Mouse (Mus musculus) forebrain, embryonic 13.5 days (tissue): Measurements from ENCODE around the gene Pdzk1. TPM values are rescaled to one million over a fixed set of nuclear protein-coding genes. Genes with fewer than 3 reads are reported as not detected.
A peak's percentile ranks its signal among the peaks of the same experiment; 100 is the strongest.

Experiments used
- ATAC-seq: fragments of 200-750 bp; cut with Nextera tagmentation; 2 replicates; pipeline ENCODE4 v1.8.0; 2017
- H3K27ac ChIP-seq: fragments of 300-500 bp; sonication (generic); 2 replicates; pipeline ENCODE4 v1.5.1; 2015; ENCODE audit warnings: inconsistent platforms, mild to moderate bottlenecking, moderate library complexity
- H3K27me3 ChIP-seq: fragments of 300-500 bp; sonication (generic); 2 replicates; pipeline ENCODE4 v1.6.1; 2015; ENCODE audit warnings: mild to moderate bottlenecking, inconsistent platforms
- H3K36me3 ChIP-seq: fragments of 300-500 bp; sonication (generic); 2 replicates; pipeline ENCODE4 v1.6.1; 2015; ENCODE audit warnings: mild to moderate bottlenecking, inconsistent platforms; ENCODE audit not compliant: poor library complexity, severe bottlenecking
- H3K4me1 ChIP-seq: fragments of 300-500 bp; sonication (generic); 2 replicates; pipeline ENCODE4 v1.6.1; 2015; ENCODE audit warnings: inconsistent platforms
- H3K4me2 ChIP-seq: fragments of 300-500 bp; sonication (generic); 2 replicates; pipeline ENCODE4 v1.6.1; 2015; ENCODE audit warnings: inconsistent platforms, mild to moderate bottlenecking, moderate library complexity
- H3K4me3 ChIP-seq: fragments of 300-500 bp; sonication (generic); 2 replicates; pipeline ENCODE4 v1.5.1; 2015; ENCODE audit warnings: mild to moderate bottlenecking, inconsistent platforms
- H3K9ac ChIP-seq: fragments of 300-500 bp; sonication (generic); 2 replicates; pipeline ENCODE4 v1.6.1; 2015; ENCODE audit warnings: mild to moderate bottlenecking, inconsistent platforms
- H3K9me3 ChIP-seq: fragments of 300-500 bp; sonication (generic); replicated peaks from 2 replicates; pipeline ENCODE4 v1.6.1; 2016; ENCODE audit warnings: inconsistent platforms
- WGBS: fragments of 180-500 bp; shearing (Covaris S2); methylation state at CpG from one replicate; pipeline ENCODE4 v1.1.7; 2015; 5-methylcytosine and 5-hydroxymethylcytosine counted together
- polyA plus RNA-seq: library from polyadenylated mRNA; unstranded; fragments of >200 nt; fragmentation: Nextera tagmentation; extraction: Ambion mirVana; gene quantifications from 2 replicates; pipeline ENCODE4 v1.2.1, GENCODE M21; 2015

Pdzk1 gene
- 0.15 TPM in 1 of 2 replicates, not detected in the other for polyA plus RNA-seq

DNA sequence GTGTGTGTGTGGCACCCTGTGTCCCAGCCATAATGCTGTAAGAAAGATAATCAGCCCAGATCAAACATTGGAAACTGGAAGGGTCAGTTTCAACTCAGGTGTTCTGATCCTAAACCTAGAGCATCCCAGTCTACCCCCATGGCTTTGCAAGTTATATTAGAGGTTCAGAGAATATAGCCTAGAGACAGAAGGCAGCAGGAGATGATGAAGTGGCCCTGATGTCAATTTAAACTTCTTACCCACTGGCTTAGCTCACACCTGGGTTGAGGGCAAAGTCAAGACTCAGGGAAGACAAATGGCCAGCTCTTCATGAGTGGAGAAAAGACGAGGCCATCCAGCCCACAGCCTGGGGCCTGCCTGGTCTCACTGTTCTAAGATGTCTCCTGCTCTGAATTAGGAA is at the start of gene Pdzk1, which contains the start of gene Cd160:
Gene Pdzk1, plus strand, starts transcription at position 301 of the 400 bp plus-strand sequence.
Gene Cd160, minus strand, starts transcription at position 368 of the 400 bp plus-strand sequence.
- Histone ChIP-seq H3K9ac (no peak within 1 kb of the TSS; the same call in 1 of the 2 replicates), H3K27me3 (no peaks in the 10 kb centered on the region), H3K9me3 (no peaks in the 10 kb centered on the region), H3K4me1 (peaks cover 11% of the 10 kb centered on the region), H3K4me3 (no peak within 1 kb of the TSS), H3K27ac (no peak within 1 kb of the TSS), H3K36me3 (no peaks in the 10 kb centered on the region), H3K4me2 (peak within 1 kb of the TSS; percentile 32)
- no peak for ATAC-seq
- WGBS, result 80% methylated on average over 1 of the region's 1 CpGs

DNA sequence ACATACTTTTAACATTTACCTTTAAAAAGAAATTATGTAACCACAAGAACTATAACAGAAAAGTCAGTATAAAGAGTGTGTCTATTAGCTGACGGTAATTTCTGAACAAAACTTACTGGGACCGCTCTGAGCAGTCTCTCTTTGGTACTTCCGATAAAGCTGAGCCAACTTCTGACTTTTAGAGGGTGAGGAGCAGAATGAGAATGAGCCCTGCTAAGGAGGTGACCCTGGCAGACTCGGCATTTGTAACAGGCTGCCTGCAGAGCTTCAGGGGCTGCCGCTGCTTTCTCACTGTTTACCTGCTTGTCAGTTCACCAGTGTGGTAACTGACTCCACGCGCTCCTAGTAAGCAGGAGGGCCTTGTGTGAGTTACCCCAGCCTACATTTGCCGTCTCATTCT is 46.8 kb upstream of the Pdzk1 start:
- WGBS, result 78% methylated on average over 8 of the region's 8 CpGs
- Histone ChIP-seq H3K27ac (no peak overlapping the region; the same call in 1 of the 2 replicates), H3K4me2 (no peak overlapping the region), H3K4me3 (no peak overlapping the region), H3K9ac (no peak overlapping the region), H3K9me3 (no peaks in the 10 kb centered on the region), H3K4me1 (no peaks in the 10 kb centered on the region), H3K27me3 (no peaks in the 10 kb centered on the region), H3K36me3 (peaks cover 32% of the 10 kb centered on the region)
- no peak for ATAC-seq

DNA sequence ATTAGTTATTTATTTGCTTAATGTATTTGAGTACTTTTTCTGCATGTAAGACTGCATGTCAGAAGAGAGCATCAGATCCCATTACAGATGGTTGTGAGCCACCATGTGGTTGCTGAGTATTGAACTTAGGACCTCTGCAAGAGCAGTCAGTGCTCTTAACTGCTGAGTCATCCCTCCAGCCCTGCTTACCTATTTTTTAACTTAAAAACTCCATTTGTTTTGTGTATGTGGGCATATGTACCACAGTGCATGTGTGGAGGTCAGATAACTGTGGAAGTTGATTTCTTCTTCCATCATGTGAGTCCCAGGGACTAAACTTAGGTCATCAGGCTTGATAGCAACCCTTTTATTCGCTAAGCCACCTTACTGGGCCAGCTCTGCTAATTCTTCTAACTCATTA is 41.3 kb upstream of the Pdzk1 start:
- H3K27ac ChIP-seq, result no peak overlapping the region
- no peaks in the 10 kb centered on the region for H3K4me1 ChIP-seq
- no peak overlapping the region for H3K9ac ChIP-seq
- no peaks in the 10 kb centered on the region for H3K27me3 ChIP-seq
- H3K4me3 ChIP-seq, result no peak overlapping the region
- no peak overlapping the region for H3K4me2 ChIP-seq
- no peak for ATAC-seq
- H3K36me3 ChIP-seq, result peaks cover 62% of the 10 kb centered on the region
- 90% methylated on average over 1 of the region's 1 CpGs for WGBS
- H3K9me3 ChIP-seq, result no peaks in the 10 kb centered on the region

DNA sequence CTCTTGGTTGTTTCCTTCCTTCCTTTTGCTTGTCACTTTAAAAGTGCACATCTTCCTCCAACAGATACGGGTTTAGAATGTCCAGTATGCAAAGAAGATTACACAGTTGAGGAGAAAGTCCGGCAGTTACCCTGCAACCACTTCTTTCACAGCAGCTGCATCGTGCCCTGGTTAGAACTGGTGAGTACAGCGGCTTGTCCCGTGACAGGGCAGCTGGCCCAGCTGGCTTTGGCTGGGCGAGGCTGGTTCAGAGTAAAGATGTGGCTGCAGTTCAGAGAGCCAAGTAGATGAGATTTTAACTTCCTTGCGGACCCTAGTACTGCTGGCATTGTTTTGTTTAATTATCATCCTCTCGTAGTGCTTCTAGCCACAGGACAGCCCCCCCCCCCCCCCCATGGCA is 40.6 kb upstream of the Pdzk1 start:
- peaks cover 62% of the 10 kb centered on the region for H3K36me3 ChIP-seq
- WGBS, result 91% methylated on average over 8 of the region's 8 CpGs

DNA sequence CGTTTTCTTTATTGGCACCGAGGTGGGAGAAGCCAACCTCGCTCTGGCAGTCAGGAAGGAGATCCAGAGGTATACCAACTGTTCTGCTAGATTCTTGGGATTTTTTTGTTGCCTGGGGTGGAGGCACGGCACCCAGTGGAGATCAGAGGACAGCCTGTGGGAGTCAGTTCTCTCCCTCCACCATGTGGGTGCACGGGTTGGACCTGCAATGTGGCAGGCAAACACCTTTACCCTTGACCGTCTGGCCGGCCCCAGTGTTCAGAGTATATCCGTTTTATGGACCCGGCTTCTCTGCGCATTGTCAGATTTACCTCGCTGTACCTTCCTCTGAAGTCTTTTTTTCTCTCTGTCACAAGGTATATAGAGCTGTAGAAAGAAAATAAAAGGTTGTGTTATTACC is 28.8 kb upstream of the Pdzk1 start:
- no peaks in the 10 kb centered on the region for H3K9me3 ChIP-seq
- H3K4me1 ChIP-seq, result no peaks in the 10 kb centered on the region
- H3K4me2 ChIP-seq, result no peak overlapping the region
- no peak overlapping the region for H3K9ac ChIP-seq
- ATAC-seq, result no peak
- no peak overlapping the region for H3K27ac ChIP-seq
- no peaks in the 10 kb centered on the region for H3K27me3 ChIP-seq
- peaks cover 7% of the 10 kb centered on the region for H3K36me3 ChIP-seq
- H3K4me3 ChIP-seq, result no peak overlapping the region
- 90% methylated on average over 11 of the region's 11 CpGs for WGBS

More for the DNA sequence above, 40.6 kb upstream of the Pdzk1 start:
- Histone ChIP-seq H3K27ac (no peak overlapping the region), H3K4me2 (no peak overlapping the region), H3K9me3 (no peaks in the 10 kb centered on the region), H3K27me3 (no peaks in the 10 kb centered on the region), H3K9ac (no peak overlapping the region), H3K4me1 (no peaks in the 10 kb centered on the region), H3K4me3 (no peak overlapping the region)
- ATAC-seq, result no peak

DNA sequence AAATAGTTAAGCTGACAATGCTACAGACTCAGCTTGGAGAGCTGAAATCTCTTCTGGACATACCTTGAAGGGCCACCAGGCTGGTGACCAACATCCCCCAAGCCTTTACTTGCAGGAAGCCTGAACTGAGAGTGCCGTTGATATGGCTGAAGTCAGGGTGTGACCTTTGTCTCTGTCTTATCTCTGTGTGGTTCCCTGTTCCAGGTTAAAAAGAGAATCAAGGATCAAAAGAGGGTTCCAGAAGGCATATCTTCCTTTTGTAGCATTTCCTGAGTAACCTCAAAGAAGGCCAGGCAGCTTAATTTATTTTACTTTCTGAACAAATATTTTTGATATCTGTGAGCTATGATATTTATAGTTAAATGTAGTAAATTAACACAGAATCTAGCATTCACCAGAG is 26.9 kb upstream of the Pdzk1 start:
- no peaks in the 10 kb centered on the region for H3K4me1 ChIP-seq
- H3K36me3 ChIP-seq, result peaks cover 8% of the 10 kb centered on the region; the same call in 1 of the 2 replicates
- no peak overlapping the region for H3K4me2 ChIP-seq
- no peak overlapping the region for H3K27ac ChIP-seq
- WGBS, result 90% methylated on average over 1 of the region's 1 CpGs
- H3K27me3 ChIP-seq, result no peaks in the 10 kb centered on the region
- H3K4me3 ChIP-seq, result no peak overlapping the region
- H3K9ac ChIP-seq, result no peak overlapping the region
- no peak for ATAC-seq
- no peaks in the 10 kb centered on the region for H3K9me3 ChIP-seq

DNA sequence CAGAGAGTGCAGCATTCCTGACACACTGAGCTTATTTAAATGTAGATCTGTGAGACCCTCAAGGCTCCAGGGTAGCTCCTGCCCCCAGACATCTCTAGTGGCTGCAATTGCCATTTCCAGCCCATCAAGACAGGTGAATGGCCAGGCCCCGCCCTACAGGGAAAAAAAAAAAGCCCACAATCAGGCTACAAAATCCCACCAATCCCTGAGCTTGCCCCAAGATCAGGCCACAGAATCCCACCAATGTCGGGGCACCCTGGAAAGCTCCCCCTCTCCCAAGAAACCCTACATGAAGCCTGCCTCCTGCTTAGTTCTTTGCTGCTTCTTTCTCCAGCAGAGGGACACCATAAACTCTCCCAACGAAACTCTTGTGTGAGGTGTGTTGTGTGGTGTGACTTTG is 20.9 kb upstream of the Pdzk1 start:
- Histone ChIP-seq H3K9me3 (no peaks in the 10 kb centered on the region), H3K9ac (no peak overlapping the region), H3K4me2 (no peak overlapping the region), H3K4me1 (0 out of 2 replicates have a peak, but pooled peaks cover under 1% of the 10 kb centered on the region), H3K27ac (no peak overlapping the region), H3K36me3 (peaks cover 8% of the 10 kb centered on the region; the same call in 1 of the 2 replicates), H3K4me3 (no peak overlapping the region), H3K27me3 (no peaks in the 10 kb centered on the region)
- WGBS, result 60% methylated on average over 3 of the region's 3 CpGs
- no peak for ATAC-seq

DNA sequence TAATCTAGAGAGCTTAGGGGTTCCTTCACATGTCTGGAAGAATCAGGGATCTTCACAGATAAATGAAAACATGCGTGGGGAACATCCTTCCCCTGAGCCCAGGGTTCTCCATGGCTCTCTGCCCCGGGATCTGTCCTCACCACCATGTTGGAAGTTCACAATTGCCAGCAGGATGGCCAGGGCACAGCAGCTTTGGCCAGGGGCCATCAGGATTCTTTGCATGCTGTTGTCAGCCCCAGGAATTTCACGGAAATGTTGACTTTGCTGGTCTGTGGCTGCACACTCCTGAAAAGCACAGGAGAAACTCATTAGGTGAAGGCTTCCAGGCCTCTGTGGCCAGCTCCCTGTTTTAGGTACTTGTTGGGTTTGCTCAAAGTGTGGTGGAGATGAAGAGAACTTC is 20.4 kb upstream of the Pdzk1 start:
- no peak for ATAC-seq
- Histone ChIP-seq H3K9ac (no peak overlapping the region), H3K9me3 (no peaks in the 10 kb centered on the region), H3K27me3 (no peaks in the 10 kb centered on the region), H3K27ac (no peak overlapping the region), H3K36me3 (peaks cover 8% of the 10 kb centered on the region; the same call in 1 of the 2 replicates), H3K4me2 (no peak overlapping the region), H3K4me1 (peaks cover 4% of the 10 kb centered on the region; the same call in 1 of the 2 replicates), H3K4me3 (no peak overlapping the region)
- WGBS, result 87% methylated on average over 3 of the region's 3 CpGs

DNA sequence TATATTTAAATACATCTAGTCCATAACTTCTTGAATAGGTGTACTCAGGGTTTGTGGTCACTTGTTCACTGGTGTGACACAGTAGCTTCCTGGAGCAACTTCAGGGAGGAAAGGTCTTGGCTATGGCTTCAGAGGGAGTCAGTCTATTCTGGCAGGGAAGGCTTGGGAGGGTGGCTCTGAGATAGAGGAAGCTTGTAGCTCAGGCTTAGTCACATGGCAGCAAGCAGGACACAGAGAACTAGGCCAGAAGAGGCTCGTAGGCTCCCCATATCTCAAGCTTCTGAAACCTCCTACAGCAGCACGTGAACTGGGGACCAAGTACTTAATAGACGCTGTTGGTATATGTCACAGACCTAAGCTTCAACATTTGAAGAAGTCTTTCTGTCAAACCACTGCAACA is 17.9 kb upstream of the Pdzk1 start:
- Histone ChIP-seq H3K4me3 (no peak overlapping the region), H3K9ac (no peak overlapping the region), H3K9me3 (no peaks in the 10 kb centered on the region), H3K36me3 (no peaks in the 10 kb centered on the region), H3K4me2 (no peak overlapping the region), H3K27ac (no peak overlapping the region), H3K27me3 (no peaks in the 10 kb centered on the region), H3K4me1 (peaks cover 4% of the 10 kb centered on the region; the same call in 1 of the 2 replicates)
- WGBS, result 90% methylated on average over 3 of the region's 3 CpGs
- ATAC-seq, result no peak

DNA sequence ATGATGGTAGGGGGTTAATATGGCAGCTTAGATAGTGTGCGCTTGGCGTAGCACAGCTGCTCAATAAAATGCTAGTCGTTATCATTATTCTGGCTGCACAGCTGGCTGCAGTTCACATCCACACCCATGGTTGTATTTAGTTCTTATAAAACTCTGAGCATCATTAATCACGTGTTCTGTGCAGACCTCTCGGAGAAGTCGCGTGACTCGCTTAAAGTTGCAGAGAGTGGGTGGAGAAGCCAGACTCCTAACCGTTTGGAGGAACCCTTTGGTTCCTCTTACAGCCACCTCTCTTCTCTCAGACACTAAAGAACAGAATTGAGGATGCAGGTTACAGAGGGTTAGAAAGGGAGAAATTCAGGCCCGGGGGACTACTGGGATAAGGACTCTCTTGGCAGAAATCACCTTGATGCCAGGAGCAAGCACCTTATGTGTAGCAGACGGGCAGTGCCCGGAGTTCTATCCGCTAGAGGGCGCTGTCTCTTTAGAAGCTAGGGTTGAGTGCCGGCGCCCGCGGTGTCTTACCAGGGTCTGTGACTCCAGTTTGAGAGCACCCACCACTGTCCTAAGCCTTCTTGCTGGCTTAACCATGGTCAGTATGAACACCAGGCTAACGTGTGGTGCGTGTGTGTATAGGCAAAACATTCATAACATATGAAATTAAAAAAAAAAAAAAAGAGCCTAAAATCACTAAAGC is 16.5 kb upstream of the Pdzk1 start:
- no peaks in the 10 kb centered on the region for H3K36me3 ChIP-seq
- ATAC-seq, result no peak
- WGBS, result 44% methylated on average over 20 of the region's 20 CpGs
- H3K27ac ChIP-seq, result no peak overlapping the region
- no peak overlapping the region for H3K4me2 ChIP-seq
- peaks cover 4% of the 10 kb centered on the region; the same call in 1 of the 2 replicates for H3K4me1 ChIP-seq
- no peaks in the 10 kb centered on the region for H3K27me3 ChIP-seq
- no peak overlapping the region for H3K9ac ChIP-seq
- no peak overlapping the region for H3K4me3 ChIP-seq
- H3K9me3 ChIP-seq, result 0 out of 2 replicates have a peak, but pooled peaks cover 3% of the 10 kb centered on the region

DNA sequence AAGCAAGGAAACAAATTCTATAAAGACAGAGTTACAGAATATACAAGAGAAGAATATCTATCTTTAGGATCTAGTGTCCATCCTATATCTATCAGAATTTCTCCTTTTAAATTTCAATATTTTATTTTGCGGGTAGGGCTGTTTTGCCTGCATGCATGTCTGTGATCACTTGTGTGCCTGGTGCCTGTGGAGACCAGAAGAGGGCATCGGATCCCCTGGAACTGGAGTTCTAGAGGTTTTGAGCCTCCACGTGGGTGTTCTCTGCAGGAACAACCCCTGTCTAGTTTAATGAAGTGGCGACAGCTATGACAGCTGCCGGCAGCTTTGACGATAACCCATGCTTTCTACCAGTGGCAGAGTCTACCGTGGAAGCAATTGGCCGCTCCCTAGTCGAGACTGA is 16.0 kb upstream of the Pdzk1 start:
- Histone ChIP-seq H3K4me1 (peaks cover 4% of the 10 kb centered on the region; the same call in 1 of the 2 replicates), H3K27ac (no peak overlapping the region), H3K27me3 (no peaks in the 10 kb centered on the region), H3K4me2 (no peak overlapping the region), H3K4me3 (no peak overlapping the region), H3K9ac (no peak overlapping the region), H3K36me3 (no peaks in the 10 kb centered on the region), H3K9me3 (0 out of 2 replicates have a peak, but pooled peaks cover 4% of the 10 kb centered on the region)
- WGBS, result 44% methylated on average over 9 of the region's 9 CpGs
- no peak; the same call in 1 of the 2 replicates for ATAC-seq

DNA sequence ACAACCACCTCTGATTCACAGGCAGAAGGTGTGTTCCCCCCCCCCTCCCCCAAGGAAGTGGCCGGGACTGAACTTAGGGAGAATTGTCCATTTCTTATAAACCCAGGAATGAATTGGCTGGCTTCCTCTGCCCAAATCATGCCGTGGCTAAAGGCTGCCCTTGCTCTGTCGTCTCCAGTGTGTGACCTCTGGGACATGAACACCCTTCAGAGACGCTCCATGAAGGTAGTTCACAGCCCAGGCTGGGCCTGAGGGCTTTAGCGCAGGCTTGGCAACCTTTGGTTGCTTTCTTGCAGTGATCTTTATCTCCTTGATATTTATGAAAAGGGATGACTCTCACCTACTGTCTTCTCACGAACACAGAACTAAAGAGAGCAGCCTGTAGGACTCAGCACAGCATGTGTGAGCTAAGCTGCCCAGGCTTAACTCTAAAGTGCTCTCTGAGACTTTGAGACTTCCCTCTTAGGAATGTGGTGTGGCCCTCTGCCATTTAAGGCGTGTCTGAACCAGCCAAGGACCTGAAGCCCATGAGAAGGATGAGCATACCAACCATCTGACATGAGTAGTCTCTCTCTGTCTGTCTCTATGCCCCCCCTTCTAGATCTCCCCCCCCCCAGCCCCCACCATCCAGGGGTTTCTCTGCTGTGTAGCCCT is 15.4 kb upstream of the Pdzk1 start:
- Histone ChIP-seq H3K4me2 (no peak overlapping the region), H3K4me3 (no peak overlapping the region), H3K4me1 (peaks cover 4% of the 10 kb centered on the region; the same call in 1 of the 2 replicates), H3K9me3 (0 out of 2 replicates have a peak, but pooled peaks cover 4% of the 10 kb centered on the region), H3K27ac (no peak overlapping the region), H3K9ac (no peak overlapping the region), H3K36me3 (no peaks in the 10 kb centered on the region), H3K27me3 (no peaks in the 10 kb centered on the region)
- ATAC-seq, result no peak
- 64% methylated on average over 7 of the region's 7 CpGs for WGBS
